Comparison of ENCODE assay signal across 20 mouse cellular contexts in genomic region chr5:69324566-69325230, GRCm38 (mm10). TPM values are rescaled to one million over a fixed set of nuclear protein-coding genes. Genes with fewer than 3 reads are reported as not detected.
DNase-seq lines count a peak whose midpoint lies in the region; ATAC-seq and TF ChIP-seq lines count a peak whose summit lies in the region.
"Had no signal": no experiment of that assay in that cellular context is flagged by ENCODE, and none has a peak within 500 bp of the region (broad histone marks: within the 10 kb centered on the region; RNA-seq: fewer than 3 reads in every experiment).

No protein-coding gene starts in this region.

- no peaks in the 10 kb centered on the region for H3K36me3 ChIP-seq in neural tube, embryonic 11.5 days (ENCODE audit: control insufficient read depth, insufficient read depth, low read length)
- H3K36me3 ChIP-seq: G1E; limb, embryonic 12.5 days; liver, embryonic 13.5 days had no signal

- no peak overlapping the region for H3K9ac ChIP-seq in neural tube, embryonic 11.5 days (ENCODE audit: low read length)
- H3K9ac ChIP-seq: forebrain, embryonic 13.5 days; limb, embryonic 12.5 days; liver, embryonic 13.5 days had no signal

- H3K4me2 ChIP-seq in neural tube, embryonic 11.5 days (ENCODE audit: low read depth), result no peak overlapping the region
- H3K4me2 ChIP-seq: forebrain, embryonic 13.5 days; limb, embryonic 12.5 days; liver, embryonic 13.5 days had no signal

- H3K4me1 ChIP-seq in neural tube, embryonic 11.5 days (ENCODE audit: control insufficient read depth, insufficient read depth, low read length), result no peaks in the 10 kb centered on the region
- no peaks in the 10 kb centered on the region; the same call in 1 of the 2 replicates for H3K4me1 ChIP-seq in lung, adult 2 months (ENCODE audit: control insufficient read depth, insufficient read depth, low read length)
- H3K4me1 ChIP-seq: limb, embryonic 12.5 days; liver, embryonic 13.5 days had no signal

- 0 out of 2 replicates have a peak, but pooled peaks have one; percentile 32 for ATAC-seq in neural tube, embryonic 11.5 days (ENCODE audit: insufficient read depth, low FRiP score, low TSS enrichment)
- ATAC-seq: forebrain, embryonic 13.5 days; intestine, embryonic 16.5 days; lung, postnatal 0 days had no signal

- no peak for TF ChIP-seq POLR2A in lung, adult 2 months (IDR thresholded peaks at IDR 0.05; ENCODE audit: borderline replicate concordance, extremely low read depth, low read depth, low read length)

- DNase-seq in embryo, embryonic 10 days (ENCODE audit: low spot score), result peak; percentile 6
- DNase-seq in embryo, embryonic 11 days, result no peak
- peak; percentile 14 for DNase-seq in neural tube, embryonic 11.5 days (ENCODE audit: low spot score)
- DNase-seq in neural tube, embryonic 10.5 days (ENCODE audit: extremely low spot score, low spot score), result no peak
- DNase-seq in cerebellum, postnatal 14 days, result peak; percentile 59 to 72
- peak; percentile 81 for DNase-seq in retina, postnatal 1 day
- no peak for DNase-seq in kidney, adult 9 months
- DNase-seq in lung, adult 2 months, result no peak
- DNase-seq: adrenal gland, postnatal 36 days; gastrocnemius, postnatal 36 days; liver, embryonic 13.5 days; midbrain, embryonic 14.5 days; thymus, adult 2 months had no signal

- no peak overlapping the region for H3K4me3 ChIP-seq in neural tube, embryonic 11.5 days (ENCODE audit: low read depth, low read length)
- no peak overlapping the region for H3K4me3 ChIP-seq in lung, adult 2 months (replicated peaks; ENCODE audit: extremely low read depth, low read depth, low read length)
- H3K4me3 ChIP-seq: forebrain, embryonic 13.5 days; limb, embryonic 12.5 days; liver, embryonic 13.5 days; myocyte had no signal

- H3K9me3 ChIP-seq in neural tube, embryonic 11.5 days (ENCODE audit: control insufficient read depth, low read length), result no peaks in the 10 kb centered on the region
- H3K9me3 ChIP-seq: forebrain, embryonic 13.5 days; G1E; limb, embryonic 12.5 days; liver, embryonic 13.5 days had no signal

- no peak overlapping the region for H3K27ac ChIP-seq in neural tube, embryonic 11.5 days (ENCODE audit: low read depth, low read length)
- H3K27ac ChIP-seq: forebrain, embryonic 13.5 days; limb, embryonic 12.5 days; liver, embryonic 13.5 days had no signal

- no peaks in the 10 kb centered on the region for H3K27me3 ChIP-seq in neural tube, embryonic 11.5 days (ENCODE audit: control insufficient read depth, insufficient read depth, low read length)
- H3K27me3 ChIP-seq: forebrain, embryonic 13.5 days; limb, embryonic 12.5 days; liver, embryonic 13.5 days had no signal

- no peak for TF ChIP-seq CTCF in lung, adult 2 months (IDR thresholded peaks at IDR 0.05; ENCODE audit: insufficient read depth, low read length)

- WGBS in neural tube, embryonic 11.5 days, result 46% methylated on average over 12 of the region's 12 CpGs
- WGBS in lung, adult 2 months, result 61% methylated on average over 12 of the region's 12 CpGs

RNA-seq across cellular contexts. Expression of gene Kctd8, which starts 16.8 kb away (rescaled TPM):
- 1.8 and 2.6 TPM in 2 replicates for polyA plus RNA-seq in neural tube, embryonic 11.5 days (2014; fragmentation: Nextera tagmentation; extraction: Ambion mirVana)
- 3.2 and 4.2 TPM in 2 replicates for polyA plus RNA-seq in lung, adult 2 months (2012; rRNA removed)
- polyA plus RNA-seq: G1E; myocyte; urinary bladder, adult 2 months had no signal

Comparison
In these comparisons a context has a peak if more than half of its experiments do, and no peak if none do; other contexts are left out.
1. DNase-seq: peak in embryo, embryonic 10 days (single experiment), neural tube, embryonic 11.5 days (single experiment), cerebellum, postnatal 14 days (2 of 2) and retina, postnatal 1 day (single experiment); none in embryo, embryonic 11 days (single experiment), neural tube, embryonic 10.5 days (single experiment), kidney, adult 9 months (single experiment) and lung, adult 2 months (single experiment).